Mouse (Mus musculus): ENCODE data around the gene Pgap3. TPM values are rescaled to one million over a fixed set of nuclear protein-coding genes. Genes with fewer than 3 reads are reported as not detected.

Pgap3 gene
- polyA plus RNA-seq, 1 experiment from 2014 or later = 9.6 TPM

DNA sequence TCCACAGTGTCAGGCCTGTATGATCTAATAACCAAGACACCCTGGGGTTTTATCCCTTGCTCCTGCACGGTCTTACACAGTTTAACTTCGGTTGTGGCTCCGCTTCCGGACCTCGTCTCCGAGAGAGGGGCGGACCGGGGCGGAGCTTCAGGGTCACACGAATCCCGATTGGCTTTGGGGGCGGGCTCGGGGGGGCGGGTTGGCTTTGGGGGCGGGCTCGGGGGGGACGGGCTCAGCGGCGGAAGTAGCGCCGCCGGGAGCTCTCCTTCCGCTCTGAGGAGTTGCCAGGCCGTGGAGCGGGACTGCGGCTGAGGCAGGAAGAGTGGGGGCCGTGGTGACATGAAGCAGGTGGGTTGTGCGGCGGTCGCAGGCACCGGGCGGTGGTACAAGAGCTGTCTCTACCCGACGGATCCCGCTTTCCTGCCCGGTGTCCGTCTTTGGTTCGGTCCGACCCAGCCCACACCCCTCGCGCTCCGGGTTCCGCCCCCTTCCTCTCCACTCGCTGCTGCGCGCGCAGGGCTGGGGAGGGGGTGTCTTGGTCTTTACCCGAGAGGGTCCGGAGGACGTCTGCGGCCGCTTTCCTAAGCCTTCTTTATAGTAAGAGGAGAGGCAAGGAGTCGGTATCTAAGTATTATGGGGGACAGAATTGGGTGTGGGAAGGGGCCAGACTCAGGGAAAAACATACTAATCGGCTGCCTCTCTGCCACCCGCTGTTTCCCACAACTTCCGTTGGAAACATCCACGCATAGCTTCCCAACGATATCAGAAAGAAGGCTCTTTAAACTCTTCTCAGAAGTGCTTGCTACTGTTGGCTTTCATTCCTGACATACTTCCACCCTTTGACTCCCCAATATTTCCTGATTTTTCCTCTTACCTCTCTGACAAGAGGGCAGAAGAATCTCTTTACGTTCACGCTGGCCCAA is 41.9 kb downstream of the Pgap3 start, which contains the start of gene Stard3:
Gene Stard3 (plus strand): TSS at position 208 of the 923 bp plus-strand sequence.
- H3K4me3 ChIP-seq = peak within 1 kb of the TSS; percentile 84
- peaks cover 38% of the 10 kb centered on the region for H3K27me3 ChIP-seq (replicated peaks; ENCODE audit: low read depth, poor library complexity, severe bottlenecking)
- peak within 1 kb of the TSS; percentile 91 for H3K27ac ChIP-seq (replicated peaks)
- 1% methylated on average over 60 of the region's 60 CpGs for WGBS
- peaks cover 72% of the 10 kb centered on the region for H3K4me1 ChIP-seq
- DNase-seq (ENCODE audit: low spot score) = peak; percentile 95
- no peaks in the 10 kb centered on the region for H3K9me3 ChIP-seq
- no peaks in the 10 kb centered on the region for H3K36me3 ChIP-seq (replicated peaks)

DNA sequence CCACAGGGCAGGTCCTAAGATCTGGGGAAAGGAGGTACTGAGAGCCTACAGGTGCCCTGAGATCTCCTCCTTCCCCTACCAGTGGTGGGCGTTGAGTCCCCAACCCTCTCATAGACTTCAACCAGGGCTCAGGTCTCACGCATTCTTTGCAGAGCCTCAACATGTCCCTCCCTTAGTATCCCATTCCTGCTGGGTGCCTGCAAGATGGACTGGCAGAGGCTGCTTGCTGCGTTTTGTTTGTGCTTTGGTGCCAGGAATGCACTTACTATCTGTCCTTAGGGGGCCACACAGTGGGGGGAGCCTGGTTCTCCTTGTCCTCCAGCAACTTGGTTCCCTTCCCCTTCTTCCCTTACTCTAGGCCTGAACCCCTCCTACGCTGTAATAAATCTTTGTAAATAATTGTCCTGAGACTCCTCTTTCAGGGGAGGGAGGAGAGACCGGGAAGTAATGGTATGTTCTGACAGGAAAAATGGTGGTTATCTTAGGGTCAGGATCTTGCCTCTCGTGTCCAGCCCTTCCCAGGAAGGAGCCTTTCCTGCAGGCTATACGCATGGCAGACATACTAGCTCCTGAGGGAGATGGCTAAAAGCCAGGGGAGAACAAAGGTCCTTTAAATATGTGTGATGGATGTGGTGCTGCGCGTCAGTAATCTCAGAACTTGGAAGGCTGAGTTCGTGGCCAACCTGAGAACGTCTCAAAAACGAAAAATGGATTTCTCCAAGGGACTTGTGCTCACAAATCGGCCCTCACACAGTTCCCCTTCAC is 42.7 kb downstream of the Pgap3 start:
- Histone ChIP-seq H3K4me1 (peaks cover 69% of the 10 kb centered on the region), H3K27ac (replicated peaks) (peak overlapping the region; percentile 91), H3K27me3 (replicated peaks; ENCODE audit: low read depth, poor library complexity, severe bottlenecking) (peaks cover 46% of the 10 kb centered on the region), H3K4me3 (peak overlapping the region; percentile 84), H3K36me3 (replicated peaks) (no peaks in the 10 kb centered on the region), H3K9me3 (no peaks in the 10 kb centered on the region)
- DNase-seq (ENCODE audit: low spot score) = no peak
- WGBS = 11% methylated on average over 13 of the region's 13 CpGs

- 0 out of 2 replicates have a peak overlapping the region, but pooled peaks have one; percentile 3 for H3K27ac ChIP-seq (replicated peaks)
Measured at GRCm38 (mm10) chr11:98356625-98357394, 43.5 kb downstream of the Pgap3 start.

GRCm38 (mm10) chr11:98355732-98356299 is 44.5 kb downstream of the Pgap3 start:
- H3K36me3 ChIP-seq (replicated peaks) = no peaks in the 10 kb centered on the region
- peaks cover 64% of the 10 kb centered on the region for H3K27me3 ChIP-seq (replicated peaks; ENCODE audit: low read depth, poor library complexity, severe bottlenecking)
- WGBS = 11% methylated on average over 6 of the region's 6 CpGs
- H3K9me3 ChIP-seq = no peaks in the 10 kb centered on the region
- peak; percentile 69 for DNase-seq (ENCODE audit: low spot score)
- H3K4me3 ChIP-seq = 0 out of 2 replicates have a peak overlapping the region, but pooled peaks have one; percentile 25
- peaks cover 51% of the 10 kb centered on the region for H3K4me1 ChIP-seq
- no peak overlapping the region for H3K27ac ChIP-seq (replicated peaks)

More at GRCm38 (mm10) chr11:98356625-98357394, 43.5 kb downstream of the Pgap3 start:
- Histone ChIP-seq H3K27me3 (replicated peaks; ENCODE audit: low read depth, poor library complexity, severe bottlenecking) (peaks cover 54% of the 10 kb centered on the region), H3K9me3 (no peaks in the 10 kb centered on the region), H3K36me3 (replicated peaks) (no peaks in the 10 kb centered on the region), H3K4me3 (peak overlapping the region; percentile 84), H3K4me1 (peaks cover 61% of the 10 kb centered on the region)
- DNase-seq (ENCODE audit: low spot score) = no peak
- 81% methylated on average over 7 of the region's 7 CpGs for WGBS

DNA sequence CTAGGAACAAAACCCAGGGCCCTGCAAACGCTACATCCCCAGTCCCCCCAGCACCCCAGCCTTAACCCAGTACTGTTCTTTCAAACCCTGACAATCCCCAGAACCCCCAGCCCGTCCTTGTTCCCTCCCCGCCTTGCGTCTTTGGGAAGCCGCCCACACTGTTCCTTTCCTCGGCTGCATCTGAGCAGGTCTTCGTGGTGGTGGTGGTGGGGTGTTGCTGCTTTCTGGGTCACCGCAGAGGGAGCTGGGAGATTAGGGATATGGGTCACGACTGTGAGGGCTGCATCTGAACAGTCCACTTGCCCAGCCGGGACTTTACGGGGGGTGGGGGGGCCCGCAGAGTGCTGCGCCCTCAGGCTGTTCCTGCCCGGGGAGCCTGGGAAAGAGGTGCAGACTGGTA is 45.8 kb downstream of the Pgap3 start:
- 52% methylated on average over 14 of the region's 14 CpGs for WGBS
- DNase-seq (ENCODE audit: low spot score) = no peak
- H3K27ac ChIP-seq (replicated peaks) = no peak overlapping the region
- H3K36me3 ChIP-seq (replicated peaks) = no peaks in the 10 kb centered on the region
- H3K4me1 ChIP-seq = peaks cover 37% of the 10 kb centered on the region
- H3K27me3 ChIP-seq (replicated peaks; ENCODE audit: low read depth, poor library complexity, severe bottlenecking) = peaks cover 78% of the 10 kb centered on the region
- H3K4me3 ChIP-seq = no peak overlapping the region
- H3K9me3 ChIP-seq = no peaks in the 10 kb centered on the region

GRCm38 (mm10) chr11:98353651-98354211 is 46.6 kb downstream of the Pgap3 start:
- no peaks in the 10 kb centered on the region for H3K36me3 ChIP-seq (replicated peaks)
- 36% methylated on average over 8 of the region's 8 CpGs for WGBS
- H3K27ac ChIP-seq (replicated peaks) = no peak overlapping the region
- DNase-seq (ENCODE audit: low spot score) = no peak
- H3K27me3 ChIP-seq (replicated peaks; ENCODE audit: low read depth, poor library complexity, severe bottlenecking) = peaks cover 85% of the 10 kb centered on the region
- H3K4me1 ChIP-seq = peaks cover 37% of the 10 kb centered on the region
- no peak overlapping the region for H3K4me3 ChIP-seq
- no peaks in the 10 kb centered on the region for H3K9me3 ChIP-seq

- H3K36me3 ChIP-seq (replicated peaks) = no peaks in the 10 kb centered on the region
- 0 out of 2 replicates have a peak overlapping the region, but pooled peaks have one; percentile 5 for H3K4me3 ChIP-seq
- H3K27me3 ChIP-seq (replicated peaks; ENCODE audit: low read depth, poor library complexity, severe bottlenecking) = peaks cover 96% of the 10 kb centered on the region
- 79% methylated on average over 18 of the region's 18 CpGs for WGBS
- H3K4me1 ChIP-seq = peaks cover 44% of the 10 kb centered on the region
- no peak for DNase-seq (ENCODE audit: low spot score)
- H3K9me3 ChIP-seq = no peaks in the 10 kb centered on the region
- no peak overlapping the region for H3K27ac ChIP-seq (replicated peaks)
Measured at GRCm38 (mm10) chr11:98352272-98352990, 47.9 kb downstream of the Pgap3 start.

GRCm38 (mm10) chr11:98349308-98349707 is 51.0 kb downstream of the Pgap3 start:
- WGBS = 2% methylated on average over 9 of the region's 9 CpGs
- H3K36me3 ChIP-seq (replicated peaks) = no peaks in the 10 kb centered on the region
- H3K27ac ChIP-seq (replicated peaks) = no peak overlapping the region
- H3K27me3 ChIP-seq (replicated peaks; ENCODE audit: low read depth, poor library complexity, severe bottlenecking) = peaks cover 100% of the 10 kb centered on the region
- peaks cover 29% of the 10 kb centered on the region for H3K4me1 ChIP-seq
- H3K9me3 ChIP-seq = no peaks in the 10 kb centered on the region
- DNase-seq (ENCODE audit: low spot score) = peak; percentile 17
- H3K4me3 ChIP-seq = peak overlapping the region; percentile 62

- Histone ChIP-seq H3K9me3 (no peaks in the 10 kb centered on the region), H3K27me3 (replicated peaks; ENCODE audit: low read depth, poor library complexity, severe bottlenecking) (peaks cover 100% of the 10 kb centered on the region), H3K27ac (replicated peaks) (peak within 1 kb of the TSS; percentile 36; the same call in 1 of the 2 replicates), H3K36me3 (replicated peaks) (no peaks in the 10 kb centered on the region), H3K4me1 (peaks cover 27% of the 10 kb centered on the region), H3K4me3 (peak within 1 kb of the TSS; percentile 62)
- DNase-seq (ENCODE audit: low spot score) = peak; percentile 67
- under 1% methylated on average over 55 of the region's 55 CpGs for WGBS
Measured at GRCm38 (mm10) chr11:98348083-98348961, 52.0 kb downstream of the Pgap3 start, which contains the start of gene Ppp1r1b. Gene Ppp1r1b, plus strand, starts transcription at chr11:98348404.

DNA sequence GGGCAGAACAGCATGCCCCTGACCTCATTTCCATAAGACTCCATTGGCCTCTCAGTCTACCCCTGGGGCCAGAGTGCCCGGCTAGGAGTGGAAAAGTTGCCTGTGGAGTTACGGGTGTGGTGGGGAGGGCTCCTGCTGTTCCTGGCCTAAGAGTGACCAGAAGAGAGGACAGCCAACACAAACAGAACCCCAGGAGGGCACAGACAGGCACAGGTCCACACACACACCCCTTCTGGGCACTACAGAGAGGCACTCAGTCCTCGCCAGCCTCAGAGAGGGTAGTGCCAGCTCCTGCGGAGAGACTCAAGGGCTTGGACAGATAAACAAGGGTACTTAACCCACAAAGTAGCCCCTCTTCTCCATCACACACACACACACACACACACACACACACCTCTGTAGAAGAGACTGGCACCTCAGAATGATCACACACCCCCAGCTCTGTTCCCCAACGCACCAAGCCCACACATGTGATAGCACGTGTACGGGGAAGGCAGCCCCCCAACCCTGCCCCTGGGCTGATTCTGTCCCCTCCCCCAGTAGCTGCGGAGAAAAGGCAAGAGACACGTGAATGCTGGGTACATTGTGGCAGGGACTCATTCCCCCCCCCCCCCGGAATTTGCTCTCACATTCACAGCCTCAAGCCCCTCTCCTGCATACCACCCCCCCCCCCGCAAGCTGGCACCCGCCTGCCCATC is 52.8 kb downstream of the Pgap3 start:
- Histone ChIP-seq H3K9me3 (no peaks in the 10 kb centered on the region), H3K27me3 (replicated peaks; ENCODE audit: low read depth, poor library complexity, severe bottlenecking) (peaks cover 100% of the 10 kb centered on the region), H3K4me3 (peak overlapping the region; percentile 62; the same call in 1 of the 2 replicates), H3K36me3 (replicated peaks) (no peaks in the 10 kb centered on the region), H3K4me1 (peaks cover 28% of the 10 kb centered on the region), H3K27ac (replicated peaks) (no peak overlapping the region)
- WGBS = 2% methylated on average over 10 of the region's 12 CpGs
- peak; percentile 14 for DNase-seq (ENCODE audit: low spot score)
